Mouse (Mus musculus): ENCODE results near the gene Olfr1352.
"Not testable (repeated sequence)": the region's sequence is repeated elsewhere in the genome, so short reads cannot be mapped to it uniquely, and the experiment has no call there.

The Olfr1352 gene

DNA sequence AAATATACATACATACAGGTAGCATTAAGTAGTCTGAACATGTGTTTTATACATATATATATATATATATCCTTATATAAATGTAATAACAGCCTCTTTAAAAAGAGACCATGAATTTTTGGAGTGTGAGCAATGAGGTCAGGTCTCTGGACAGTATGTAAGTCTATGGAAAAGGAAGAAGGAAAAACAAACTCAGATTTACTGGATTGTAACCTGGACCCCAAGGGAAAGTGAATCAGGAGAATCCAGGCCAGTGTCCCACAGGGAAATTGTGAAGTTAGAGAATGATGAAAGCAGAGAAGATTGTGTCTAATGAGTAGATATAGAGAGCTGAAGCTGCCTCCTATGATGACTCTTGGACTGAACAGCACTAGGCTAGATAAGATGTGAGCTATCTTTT lies at the start of gene Olfr1352:
TSS of gene Olfr1352 (plus strand) at position 301 of the 400 bp plus-strand sequence.
- no peak for DNase-seq (ENCODE audit: low read depth)

DNA sequence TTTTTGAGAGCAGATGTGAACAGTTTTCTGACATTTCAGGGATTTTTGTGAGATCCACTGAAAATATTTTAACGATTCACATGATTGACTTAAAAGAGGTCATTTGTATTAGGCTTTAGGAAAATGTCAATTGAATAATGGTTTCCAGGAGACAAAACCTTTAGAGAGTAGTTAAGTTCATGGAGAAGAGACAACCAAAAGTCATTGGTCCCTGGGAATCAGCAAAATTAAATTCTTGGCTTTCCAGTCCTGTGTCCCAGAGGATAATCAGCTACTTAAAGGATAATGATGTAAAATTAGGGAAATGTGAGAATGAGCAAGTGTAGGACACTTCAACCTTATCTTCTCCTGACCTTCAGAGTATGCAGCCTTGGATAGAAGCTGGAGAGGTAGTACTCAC lies 30.5 kb upstream of the Olfr1352 start, which contains the start of gene Olfr8:
TSS of gene Olfr8 (plus strand) at position 301 of the 400 bp plus-strand sequence.
- not testable (repeated sequence) for DNase-seq (ENCODE audit: low read depth)

DNA sequence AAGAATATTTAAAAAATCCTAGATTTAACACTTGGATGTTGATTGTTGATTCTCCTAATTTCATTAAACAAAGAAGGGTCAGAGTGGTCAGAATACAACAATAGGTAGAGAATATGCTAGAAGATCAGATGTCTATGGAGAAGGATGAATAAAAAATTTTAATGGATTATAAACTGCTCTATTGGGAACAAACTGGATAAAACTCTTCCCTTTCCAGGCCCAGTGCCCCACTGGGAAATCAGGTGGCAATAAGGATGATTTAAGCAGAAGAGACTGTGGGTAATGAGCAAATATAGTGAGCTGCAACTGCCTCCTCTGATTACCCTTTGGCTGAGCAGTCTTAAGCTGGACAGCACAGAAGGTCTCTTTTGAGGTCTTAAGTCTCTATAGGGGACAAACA lies 17.8 kb upstream of the Olfr1352 start, which contains the start of gene Olfr1353:
TSS of gene Olfr1353 (plus strand) at position 301 of the 400 bp plus-strand sequence.
- DNase-seq (ENCODE audit: low read depth): not testable (repeated sequence)

DNA sequence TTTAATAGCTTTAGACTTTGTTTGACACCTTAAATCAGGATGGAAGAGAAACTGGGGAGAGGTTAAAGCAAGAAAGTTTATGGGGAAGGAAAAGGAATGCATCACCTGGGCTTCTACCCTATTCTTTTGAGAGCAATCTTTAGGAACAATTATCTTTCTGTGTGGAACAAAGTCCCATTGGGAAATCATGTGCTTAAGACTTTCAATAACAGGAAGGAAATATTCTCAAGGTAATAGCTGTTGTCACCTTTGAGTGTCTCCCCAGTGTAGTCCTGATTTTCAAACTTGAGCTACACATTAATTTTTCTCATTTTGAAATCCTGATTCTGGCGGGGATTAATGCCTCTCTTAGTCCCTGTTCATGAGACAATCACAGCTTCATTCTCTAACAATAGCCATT lies 31.3 kb downstream of the Olfr1352 start, which contains the start of gene Olfr1351:
TSS of gene Olfr1351 (plus strand) at position 301 of the 400 bp plus-strand sequence.
- DNase-seq (ENCODE audit: low read depth): no peak

DNA sequence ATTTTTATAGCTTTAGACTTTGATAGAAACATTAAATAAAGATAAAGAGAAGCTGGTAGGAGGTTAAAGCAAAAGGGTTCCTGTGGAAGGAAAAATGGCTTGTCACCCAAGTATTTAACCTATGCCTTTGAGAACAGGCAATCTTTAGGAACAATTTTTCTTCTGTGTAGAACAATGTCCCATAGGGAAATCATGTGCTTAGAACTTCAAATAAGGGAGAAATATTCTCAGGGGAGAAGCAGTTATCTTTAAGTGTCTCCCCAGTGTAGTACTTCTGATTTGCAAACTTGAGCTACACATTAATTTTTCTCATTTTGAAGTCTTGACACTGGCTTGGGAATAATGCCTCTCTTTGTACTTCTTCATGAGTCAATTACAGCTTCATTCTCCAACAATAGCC lies 47.6 kb downstream of the Olfr1352 start, which contains the start of gene Olfr57:
TSS of gene Olfr57 (plus strand) at position 301 of the 400 bp plus-strand sequence.
- DNase-seq (ENCODE audit: low read depth): no peak

Measured in 416B (cell line).